Mouse (Mus musculus) hindbrain, postnatal 0 days (tissue): ENCODE results near the gene Thbs4. TPM values are rescaled to one million over a fixed set of nuclear protein-coding genes. Genes with fewer than 3 reads are reported as not detected.
A peak's percentile ranks its signal among the peaks of the same experiment; 100 is the strongest.

Experiments used
- ATAC-seq: fragments of 200-750 bp; cut with Nextera tagmentation; 2 replicates; pipeline ENCODE4 v1.8.0; 2017; ENCODE audit warnings: mild to moderate bottlenecking, moderate TSS enrichment, moderate library complexity
- DNase-seq: peaks from one replicate; pipeline ENCODE4 v3.0.0-alpha.2; 2015; ENCODE audit warnings: low spot score
- H3K27ac ChIP-seq: fragments of 300-500 bp; sonication (generic); 2 replicates; pipeline ENCODE4 v1.5.1; 2014; ENCODE audit warnings: mild to moderate bottlenecking
- H3K27me3 ChIP-seq: fragments of 300-500 bp; sonication (generic); 2 replicates; pipeline ENCODE4 v1.6.1; 2014; ENCODE audit warnings: low read length, mixed read lengths; ENCODE audit not compliant: insufficient read depth
- H3K36me3 ChIP-seq: fragments of 300-500 bp; sonication (generic); 2 replicates; pipeline ENCODE4 v1.6.1; 2014; ENCODE audit warnings: low read length, mixed read lengths; ENCODE audit not compliant: insufficient read depth
- H3K4me1 ChIP-seq: fragments of 300-500 bp; sonication (generic); 2 replicates; pipeline ENCODE4 v1.6.1; 2014; ENCODE audit warnings: antibody characterized with exemption, low read length, mixed read lengths; ENCODE audit not compliant: insufficient read depth
- H3K4me2 ChIP-seq: fragments of 300-500 bp; sonication (generic); 2 replicates; pipeline ENCODE4 v1.6.1; 2014; ENCODE audit warnings: low read depth, mild to moderate bottlenecking, low read length, moderate library complexity, mixed read lengths
- H3K4me3 ChIP-seq: fragments of 300-500 bp; sonication (generic); 2 replicates; pipeline ENCODE4 v1.5.1; 2014; ENCODE audit warnings: low read length
- H3K9ac ChIP-seq: fragments of 300-500 bp; sonication (generic); replicated peaks from 2 replicates; pipeline ENCODE4 v1.6.1; 2014; ENCODE audit warnings: mild to moderate bottlenecking, low read length, moderate library complexity, mixed read lengths
- H3K9me3 ChIP-seq: fragments of 300-500 bp; sonication (generic); 2 replicates; pipeline ENCODE4 v1.6.1; 2016; ENCODE audit warnings: low read length, mixed read lengths
- CTCF ChIP-seq: IDR thresholded peaks from 2 replicates; pipeline ENCODE4 v1.5.1; 2016; ENCODE audit warnings: antibody characterized with exemption, control low read depth, low read depth
- WGBS: fragments of 180-500 bp; shearing (Covaris S2); extraction: QIAGEN DNeasy Blood & Tissue Kit; methylation state at CpG from one replicate; pipeline ENCODE4 v1.1.7; 2014; 5-methylcytosine and 5-hydroxymethylcytosine counted together
- polyA plus RNA-seq: library from polyadenylated mRNA; unstranded; fragments of >200 nt; fragmentation: Nextera tagmentation; extraction: Ambion mirVana; gene quantifications from 2 replicates; pipeline ENCODE4 v1.2.1, GENCODE M21; 2015
- total RNA-seq: library from RNA; depleted of rRNA; stranded (reverse); fragments of >200 nt; gene quantifications from 2 replicates; pipeline ENCODE4 v1.2.3, GENCODE M21; 2014

Thbs4 gene
- total and polyA plus RNA-seq, 2 experiments from 2014 or later, result 0.94 to 1.3 TPM

- Histone ChIP-seq H3K9me3 (no peaks in the 10 kb centered on the region), H3K27me3 (no peaks in the 10 kb centered on the region), H3K9ac (no peak overlapping the region), H3K4me2 (no peak overlapping the region; the same call in 1 of the 2 replicates), H3K4me3 (no peak overlapping the region), H3K4me1 (no peaks in the 10 kb centered on the region), H3K36me3 (no peaks in the 10 kb centered on the region), H3K27ac (peak overlapping the region; percentile 63; the same call in 1 of the 2 replicates)
- WGBS, result 46% methylated on average over 21 of the region's 21 CpGs
- ATAC-seq (peak; percentile 85), DNase-seq (peak; percentile 98)
- peak; percentile 96 for TF ChIP-seq CTCF
Observed at GRCm38 (mm10) chr13:92751726-92752565, 42.7 kb downstream of the Thbs4 start.

- H3K4me3 ChIP-seq, result no peak overlapping the region
- H3K27ac ChIP-seq, result peak overlapping the region; percentile 63; the same call in 1 of the 2 replicates
- WGBS, result 12% methylated on average over 7 of the region's 7 CpGs
- peak; percentile 70 for ATAC-seq
- peak; percentile 94 for TF ChIP-seq CTCF
- no peaks in the 10 kb centered on the region for H3K4me1 ChIP-seq
- no peaks in the 10 kb centered on the region for H3K27me3 ChIP-seq
- DNase-seq, result peak; percentile 90
- H3K9ac ChIP-seq, result no peak overlapping the region
- H3K4me2 ChIP-seq, result peak overlapping the region; percentile 22; the same call in 1 of the 2 replicates
- H3K9me3 ChIP-seq, result no peaks in the 10 kb centered on the region
- H3K36me3 ChIP-seq, result no peaks in the 10 kb centered on the region
Observed at GRCm38 (mm10) chr13:92750976-92751518, 43.6 kb downstream of the Thbs4 start.

- 84% methylated on average over 5 of the region's 5 CpGs for WGBS
- Histone ChIP-seq H3K9ac (no peak overlapping the region), H3K36me3 (no peaks in the 10 kb centered on the region), H3K9me3 (no peaks in the 10 kb centered on the region), H3K4me3 (no peak overlapping the region), H3K27ac (no peak overlapping the region), H3K4me1 (no peaks in the 10 kb centered on the region), H3K4me2 (no peak overlapping the region), H3K27me3 (no peaks in the 10 kb centered on the region)
- no peak for TF ChIP-seq CTCF
- DNase-seq (no peak), ATAC-seq (no peak)
Observed at GRCm38 (mm10) chr13:92743337-92743736, 51.3 kb downstream of the Thbs4 start.

GRCm38 (mm10) chr13:92742886-92743285 lies 51.7 kb downstream of the Thbs4 start:
- H3K27ac ChIP-seq, result no peak overlapping the region
- no peaks in the 10 kb centered on the region for H3K36me3 ChIP-seq
- DNase-seq (no peak), ATAC-seq (no peak)
- H3K4me2 ChIP-seq, result no peak overlapping the region
- H3K9ac ChIP-seq, result no peak overlapping the region
- no peaks in the 10 kb centered on the region for H3K4me1 ChIP-seq
- WGBS, result 96% methylated on average over 4 of the region's 4 CpGs
- no peaks in the 10 kb centered on the region for H3K27me3 ChIP-seq
- no peak for TF ChIP-seq CTCF
- no peak overlapping the region for H3K4me3 ChIP-seq
- H3K9me3 ChIP-seq, result no peaks in the 10 kb centered on the region

- Histone ChIP-seq H3K36me3 (no peaks in the 10 kb centered on the region), H3K27me3 (no peaks in the 10 kb centered on the region), H3K9me3 (no peaks in the 10 kb centered on the region), H3K4me3 (no peak overlapping the region), H3K27ac (no peak overlapping the region), H3K4me2 (no peak overlapping the region), H3K9ac (no peak overlapping the region), H3K4me1 (no peaks in the 10 kb centered on the region)
- DNase-seq, result peak; percentile 88
- 11% methylated on average over 2 of the region's 2 CpGs for WGBS
- peak; percentile 63 for ATAC-seq
- peak; percentile 91 for TF ChIP-seq CTCF
Observed at GRCm38 (mm10) chr13:92740671-92741270, 53.8 kb downstream of the Thbs4 start.

GRCm38 (mm10) chr13:92739858-92740257 lies 54.8 kb downstream of the Thbs4 start:
- H3K36me3 ChIP-seq, result no peaks in the 10 kb centered on the region
- H3K27me3 ChIP-seq, result no peaks in the 10 kb centered on the region
- H3K9ac ChIP-seq, result no peak overlapping the region
- H3K9me3 ChIP-seq, result no peaks in the 10 kb centered on the region
- no peak overlapping the region for H3K4me3 ChIP-seq
- DNase-seq (no peak), ATAC-seq (no peak)
- no peaks in the 10 kb centered on the region for H3K4me1 ChIP-seq
- no peak overlapping the region for H3K27ac ChIP-seq
- no peak overlapping the region for H3K4me2 ChIP-seq
- 88% methylated on average over 3 of the region's 3 CpGs for WGBS
- TF ChIP-seq CTCF, result peak; percentile 22; the same call in 1 of the 2 replicates

- Histone ChIP-seq H3K9me3 (no peaks in the 10 kb centered on the region), H3K4me3 (no peak overlapping the region), H3K27me3 (no peaks in the 10 kb centered on the region), H3K9ac (no peak overlapping the region), H3K27ac (no peak overlapping the region), H3K4me1 (no peaks in the 10 kb centered on the region), H3K4me2 (no peak overlapping the region), H3K36me3 (no peaks in the 10 kb centered on the region)
- ATAC-seq, result no peak
- no peak for TF ChIP-seq CTCF
- WGBS, result 77% methylated on average over 3 of the region's 3 CpGs
- DNase-seq, result no peak
Observed at GRCm38 (mm10) chr13:92738821-92739220, 55.8 kb downstream of the Thbs4 start.
